ENCODE assay signal across 10 mouse cellular contexts in genomic region chr11:95356039-95356438, GRCm38 (mm10). TPM values are rescaled to one million over a fixed set of nuclear protein-coding genes. Genes with fewer than 3 reads are reported as not detected.
DNase-seq lines count a peak whose midpoint lies in the region; ATAC-seq and TF ChIP-seq lines count a peak whose summit lies in the region.
"Had no signal": no experiment of that assay in that cellular context is flagged by ENCODE, and none has a peak within 500 bp of the region (broad histone marks: within the 10 kb centered on the region; RNA-seq: fewer than 3 reads in every experiment).

No protein-coding gene starts in this region.

- TF ChIP-seq CTCF in liver, postnatal 0 days (IDR thresholded peaks at IDR 0.05; ENCODE audit: low read depth), result no peak

- no peaks in the 10 kb centered on the region for H3K9me3 ChIP-seq in heart, embryonic 13.5 days
- no peaks in the 10 kb centered on the region for H3K9me3 ChIP-seq in neural tube, embryonic 13.5 days
- H3K9me3 ChIP-seq in liver, postnatal 0 days (ENCODE audit: low read length), result no peaks in the 10 kb centered on the region

- no peak for ATAC-seq in heart, embryonic 13.5 days (ENCODE audit: extremely low read depth, insufficient number of reproducible peaks, low FRiP score, low TSS enrichment)
- ATAC-seq in neural tube, embryonic 13.5 days (ENCODE audit: low read depth), result no peak
- peak; percentile 40 for ATAC-seq in erythroblast, adult 5-6 weeks (replicated peaks; ENCODE audit: low FRiP score, poor library complexity, severe bottlenecking)
- peak; percentile 6 for ATAC-seq in liver, postnatal 0 days
- ATAC-seq: hindbrain, postnatal 0 days had no signal

- no peak for TF ChIP-seq EP300 in liver, postnatal 0 days (IDR thresholded peaks at IDR 0.05; ENCODE audit: low read depth)

- no peaks in the 10 kb centered on the region for H3K27me3 ChIP-seq in heart, embryonic 13.5 days (replicated peaks)
- H3K27me3 ChIP-seq in neural tube, embryonic 13.5 days, result no peaks in the 10 kb centered on the region
- no peaks in the 10 kb centered on the region for H3K27me3 ChIP-seq in liver, postnatal 0 days (ENCODE audit: insufficient read depth, low read length)

- intact Hi-C loops in heart, postnatal 25 days (cut with DNase I), result no loop called here

- peak overlapping the region; percentile 50; the same call in 1 of the 2 replicates for H3K9ac ChIP-seq in heart, embryonic 13.5 days
- H3K9ac ChIP-seq in neural tube, embryonic 13.5 days, result no peak overlapping the region
- peak overlapping the region; percentile 31 for H3K9ac ChIP-seq in liver, postnatal 0 days (replicated peaks)

- H3K4me2 ChIP-seq in heart, embryonic 13.5 days, result peak overlapping the region; percentile 54
- H3K4me2 ChIP-seq in neural tube, embryonic 13.5 days, result no peak overlapping the region
- peak overlapping the region; percentile 42 for H3K4me2 ChIP-seq in liver, postnatal 0 days (ENCODE audit: low read depth, low read length)

- WGBS in heart, embryonic 13.5 days, result 81% methylated on average over 7 of the region's 7 CpGs
- WGBS in neural tube, embryonic 13.5 days, result 89% methylated on average over 7 of the region's 7 CpGs
- WGBS in liver, postnatal 0 days (ENCODE audit: insufficient replicate concordance), result 62% methylated on average over 7 of the region's 7 CpGs

- DNase-seq in heart, postnatal 25 days (ENCODE audit: low spot score), result no peak
- DNase-seq in neural tube, embryonic 10.5 days (ENCODE audit: extremely low spot score, low spot score), result no peak
- DNase-seq in liver, postnatal 0 days, result no peak
- no peak for DNase-seq in cerebellum, postnatal 36 days
- no peak for DNase-seq in ovary, postnatal 14 days (ENCODE audit: low spot score)
- DNase-seq: cerebellum, adult 9-11 months had no signal

- peaks cover 39% of the 10 kb centered on the region for H3K4me1 ChIP-seq in heart, embryonic 13.5 days
- peaks cover 15% of the 10 kb centered on the region for H3K4me1 ChIP-seq in neural tube, embryonic 13.5 days (replicated peaks)
- peaks cover 49% of the 10 kb centered on the region for H3K4me1 ChIP-seq in liver, postnatal 0 days (ENCODE audit: insufficient read depth)

- H3K36me3 ChIP-seq in heart, embryonic 13.5 days, result no peaks in the 10 kb centered on the region
- no peaks in the 10 kb centered on the region for H3K36me3 ChIP-seq in neural tube, embryonic 13.5 days
- H3K36me3 ChIP-seq in liver, postnatal 0 days (replicated peaks; ENCODE audit: insufficient read depth, low read length), result peaks cover 46% of the 10 kb centered on the region

- peak overlapping the region; percentile 72 for H3K27ac ChIP-seq in heart, embryonic 13.5 days (replicated peaks)
- peak overlapping the region; percentile 55 for H3K27ac ChIP-seq in neural tube, embryonic 13.5 days (replicated peaks)
- peak overlapping the region; percentile 88 for H3K27ac ChIP-seq in liver, postnatal 0 days (ENCODE audit: low read depth)
- H3K27ac ChIP-seq: hindbrain, postnatal 0 days had no signal

- H3K4me3 ChIP-seq in heart, embryonic 13.5 days, result peak overlapping the region; percentile 3; the same call in 1 of the 2 replicates
- no peak overlapping the region for H3K4me3 ChIP-seq in neural tube, embryonic 13.5 days
- H3K4me3 ChIP-seq in liver, postnatal 0 days (ENCODE audit: low read depth, low read length), result peak overlapping the region; percentile 22

RNA-seq across cellular contexts. Expression of gene Fam117a, which starts 19.2 kb away (rescaled TPM):
- 6.3 and 7.7 TPM in 2 replicates for polyA plus RNA-seq in heart, embryonic 13.5 days (2015; fragmentation: Nextera tagmentation; extraction: Ambion mirVana)
- 1 to 10 TPM; 7.8 to 8.8 TPM for total RNA-seq in heart, postnatal 25 days (2021)
- 3.2 and 3.7 TPM in 2 replicates for polyA plus RNA-seq in neural tube, embryonic 13.5 days (2015; fragmentation: Nextera tagmentation; extraction: Ambion mirVana)
- total RNA-seq in erythroblast, adult 5-6 weeks (2015; ENCODE audit: low replicate concordance), result 321 and 423 TPM in 2 replicates
- 386 and 450 TPM in 2 replicates for total RNA-seq in erythroblast, adult 5-6 weeks (2017; ENCODE audit: low replicate concordance)
- polyA plus RNA-seq in liver, postnatal 0 days (2015; fragmentation: Nextera tagmentation; extraction: Ambion mirVana), result 60.1 and 61.8 TPM in 2 replicates

RNA-seq across cellular contexts. Expression of gene Slc35b1, which starts 28.5 kb away (rescaled TPM):
- 77.2 and 78.4 TPM in 2 replicates for polyA plus RNA-seq in heart, embryonic 13.5 days (2015; fragmentation: Nextera tagmentation; extraction: Ambion mirVana)
- 10 to 100 TPM; 36.6 to 43.4 TPM for total RNA-seq in heart, postnatal 25 days (2021)
- polyA plus RNA-seq in neural tube, embryonic 13.5 days (2015; fragmentation: Nextera tagmentation; extraction: Ambion mirVana), result 138 and 139 TPM in 2 replicates
- total RNA-seq in erythroblast, adult 5-6 weeks (2015; ENCODE audit: low replicate concordance), result 20.8 and 23.0 TPM in 2 replicates
- 31.4 and 40.6 TPM in 2 replicates for total RNA-seq in erythroblast, adult 5-6 weeks (2017; ENCODE audit: low replicate concordance)
- polyA plus RNA-seq in liver, postnatal 0 days (2015; fragmentation: Nextera tagmentation; extraction: Ambion mirVana), result 38.4 and 40.1 TPM in 2 replicates

RNA-seq across cellular contexts. Expression of gene Kat7, which starts 46.0 kb away (rescaled TPM):
- 44.2 and 46.0 TPM in 2 replicates for polyA plus RNA-seq in heart, embryonic 13.5 days (2015; fragmentation: Nextera tagmentation; extraction: Ambion mirVana)
- 10 to 100 TPM; 26.9 to 28.5 TPM for total RNA-seq in heart, postnatal 25 days (2021)
- polyA plus RNA-seq in neural tube, embryonic 13.5 days (2015; fragmentation: Nextera tagmentation; extraction: Ambion mirVana), result 58.3 and 60.7 TPM in 2 replicates
- total RNA-seq in erythroblast, adult 5-6 weeks (2015; ENCODE audit: low replicate concordance), result 33.8 and 39.3 TPM in 2 replicates
- 41.5 and 65.5 TPM in 2 replicates for total RNA-seq in erythroblast, adult 5-6 weeks (2017; ENCODE audit: low replicate concordance)
- polyA plus RNA-seq in liver, postnatal 0 days (2015; fragmentation: Nextera tagmentation; extraction: Ambion mirVana), result 16.8 and 19.4 TPM in 2 replicates

RNA-seq across cellular contexts. Expression of gene Spop, which starts 57.8 kb away (rescaled TPM):
- 97.8 and 105 TPM in 2 replicates for polyA plus RNA-seq in heart, embryonic 13.5 days (2015; fragmentation: Nextera tagmentation; extraction: Ambion mirVana)
- 100 to 1,000 TPM; 180 to 195 TPM for total RNA-seq in heart, postnatal 25 days (2021)
- 201 and 211 TPM in 2 replicates for polyA plus RNA-seq in neural tube, embryonic 13.5 days (2015; fragmentation: Nextera tagmentation; extraction: Ambion mirVana)
- 38.9 and 51.9 TPM in 2 replicates for total RNA-seq in erythroblast, adult 5-6 weeks (2015; ENCODE audit: low replicate concordance)
- 43.5 and 60.1 TPM in 2 replicates for total RNA-seq in erythroblast, adult 5-6 weeks (2017; ENCODE audit: low replicate concordance)
- 42.4 and 53.2 TPM in 2 replicates for polyA plus RNA-seq in liver, postnatal 0 days (2015; fragmentation: Nextera tagmentation; extraction: Ambion mirVana)

Comparison
In these comparisons a context has a peak if more than half of its experiments do, and no peak if none do; other contexts are left out.
1. ATAC-seq: peak in erythroblast, adult 5-6 weeks (single experiment) and liver, postnatal 0 days (single experiment); none in heart, embryonic 13.5 days (single experiment) and neural tube, embryonic 13.5 days (single experiment).
2. Peak in every context shown above with its lines, with median percentiles within 50 percentile points of each other: H3K27ac ChIP-seq.